Mouse (Mus musculus): ENCODE measurements around the gene Egr2.

Egr2 gene

GRCm38 (mm10) chr10:67538585-67539400, 3.5 kb downstream of the Egr2 start:
- DNase-seq, result peak; percentile 10

- DNase-seq, result no peak
Measured at GRCm38 (mm10) chr10:67539401-67539730, 4.1 kb downstream of the Egr2 start.

- DNase-seq, result no peak
Measured at GRCm38 (mm10) chr10:67540591-67540990, 5.3 kb downstream of the Egr2 start.

- DNase-seq, result peak; percentile 21
Measured at GRCm38 (mm10) chr10:67547850-67548260, 12.6 kb downstream of the Egr2 start.

GRCm38 (mm10) chr10:67548261-67548854, 13.1 kb downstream of the Egr2 start:
- DNase-seq, result peak; percentile 55

GRCm38 (mm10) chr10:67548877-67549731, 13.8 kb downstream of the Egr2 start, which contains the start of gene Ado:
Ado (minus strand) TSS chr10:67548955.
- DNase-seq, result peak; percentile 90

GRCm38 (mm10) chr10:67558053-67558452, 22.8 kb downstream of the Egr2 start:
- no peak for DNase-seq

- no peak for DNase-seq
Measured at GRCm38 (mm10) chr10:67559765-67560394, 24.6 kb downstream of the Egr2 start.

- no peak for DNase-seq
Measured at GRCm38 (mm10) chr10:67561185-67561584, 25.9 kb downstream of the Egr2 start.

GRCm38 (mm10) chr10:67564509-67564908, 29.2 kb downstream of the Egr2 start:
- no peak for DNase-seq

GRCm38 (mm10) chr10:67566104-67566503, 30.8 kb downstream of the Egr2 start:
- no peak for DNase-seq

GRCm38 (mm10) chr10:67569539-67569938, 34.3 kb downstream of the Egr2 start:
- no peak for DNase-seq

- no peak for DNase-seq
Measured at GRCm38 (mm10) chr10:67571443-67571842, 36.2 kb downstream of the Egr2 start.

GRCm38 (mm10) chr10:67573310-67573709, 38.0 kb downstream of the Egr2 start:
- no peak for DNase-seq

- no peak for DNase-seq
Measured at GRCm38 (mm10) chr10:67579830-67580229, 44.6 kb downstream of the Egr2 start.

GRCm38 (mm10) chr10:67581698-67582285, 46.5 kb downstream of the Egr2 start:
- no peak for DNase-seq

GRCm38 (mm10) chr10:67585873-67586610, 50.8 kb downstream of the Egr2 start:
- no peak for DNase-seq

Measured in kidney, adult 9 months (tissue).